Mouse (Mus musculus) gastrocnemius, postnatal 4 days (tissue): Measurements from ENCODE around the gene Gm17334. TPM values are rescaled to one million over a fixed set of nuclear protein-coding genes. Genes with fewer than 3 reads are reported as not detected.
"Not testable (repeated sequence)": the region's sequence is repeated elsewhere in the genome, so short reads cannot be mapped to it uniquely, and the experiment has no call there.

ENCODE experiments used
- DNase-seq, 2 experiments: peaks; one replicate each; pipeline ENCODE4 v3.0.0; 2021 to 2022; ENCODE audit warnings: low spot score in 2 of 2, mixed read lengths in 2 of 2
- total RNA-seq, 2 experiments: library from RNA; stranded (reverse); gene quantifications; 2 replicates each; pipeline ENCODE4 v1.2.3; 2021

Gm17334 gene
- total RNA-seq, 2 experiments from 2014 or later, result 0.31 to 0.32 TPM

DNA sequence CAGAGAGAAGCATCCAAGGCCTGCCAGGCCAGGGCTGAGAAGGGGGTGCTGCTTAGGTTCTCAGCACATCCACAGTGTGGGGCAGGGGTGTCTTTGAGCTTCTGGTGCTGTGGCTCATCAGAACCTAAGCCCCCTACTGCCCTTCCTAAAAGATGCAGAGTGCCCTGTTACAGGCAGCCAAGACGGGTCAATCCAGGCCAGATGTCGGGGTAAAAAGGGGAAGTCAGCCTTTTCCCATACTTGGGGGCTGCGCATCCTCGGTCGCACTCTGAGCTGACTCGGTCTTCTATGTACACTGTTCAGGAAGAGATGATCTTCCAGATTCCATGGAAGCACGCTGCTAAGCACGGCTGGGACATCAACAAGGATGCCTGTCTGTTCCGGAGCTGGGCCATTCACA lies 451 bp downstream of the Gm17334 start:
- DNase-seq, result peak in 1 of 2 experiments; percentile 11

DNA sequence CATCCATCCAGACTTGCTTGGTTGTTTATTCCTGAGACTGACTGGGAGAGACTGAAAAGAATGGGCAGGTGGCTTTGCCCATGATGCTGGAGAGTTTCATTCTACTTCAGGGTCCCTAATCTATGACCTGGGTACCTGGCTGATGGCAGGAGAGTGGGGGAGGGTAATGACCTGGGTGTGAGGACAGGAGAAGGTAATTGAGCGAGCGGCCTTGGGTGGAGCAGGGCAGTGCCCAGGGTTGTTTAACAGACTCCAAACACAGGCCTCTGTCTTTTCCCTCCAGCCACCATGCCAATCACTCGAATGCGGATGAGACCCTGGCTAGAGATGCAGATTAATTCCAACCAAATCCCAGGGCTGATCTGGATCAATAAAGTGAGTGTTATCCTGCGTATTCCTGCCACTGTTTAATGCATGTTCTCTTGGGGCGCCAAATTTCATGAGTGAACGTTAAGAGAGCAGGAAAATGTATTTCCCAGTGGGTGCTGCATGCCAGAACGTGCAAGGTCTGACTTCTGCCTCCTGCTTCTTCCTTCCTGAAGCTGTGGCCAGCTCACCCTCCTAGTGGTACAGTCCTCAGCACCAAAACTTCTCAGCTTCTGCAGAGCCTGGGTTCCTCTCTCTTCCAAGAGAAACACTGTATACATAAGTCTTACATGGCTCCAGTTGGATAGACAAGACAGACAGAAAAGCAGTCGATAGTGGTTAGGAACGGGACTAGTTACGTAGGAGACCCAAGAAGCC lies 1.8 kb downstream of the Gm17334 start:
- DNase-seq, result peak in 1 of 2 experiments; percentile 10

DNA sequence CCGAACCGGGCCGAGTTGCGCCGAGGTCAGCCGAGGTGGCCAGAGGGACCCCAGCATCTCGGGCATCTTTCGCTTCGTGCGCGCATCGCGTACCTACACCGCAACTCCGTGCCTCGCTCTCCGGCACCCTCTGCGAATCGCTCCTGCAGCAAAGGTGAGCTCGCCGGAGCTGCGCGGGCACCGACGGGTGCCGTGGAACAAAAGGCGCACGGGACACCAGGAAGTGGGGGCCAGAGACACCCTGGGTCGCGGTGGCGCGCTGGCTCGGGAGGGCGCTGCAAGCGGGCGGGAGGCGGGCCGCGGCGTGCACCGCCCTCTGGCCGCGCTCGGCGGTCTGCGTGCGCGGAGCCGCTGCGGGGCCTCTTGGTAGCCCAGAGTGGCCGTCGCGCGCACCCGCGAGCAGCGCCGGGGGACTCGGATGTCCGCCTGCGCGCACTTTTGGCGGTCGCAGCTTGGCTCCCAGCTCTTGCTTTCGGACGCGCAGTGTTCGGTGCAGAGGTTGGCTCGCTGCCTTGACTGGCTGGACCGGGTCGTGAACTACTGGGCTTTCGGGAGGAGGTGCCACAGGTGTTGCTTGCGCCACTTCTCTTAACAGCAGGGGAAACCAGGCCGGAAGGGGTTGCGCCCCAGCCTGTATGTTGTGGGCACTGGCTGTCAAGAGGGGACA lies 2.7 kb downstream of the Gm17334 start:
- DNase-seq, result peak; percentile 78 to 82

DNA sequence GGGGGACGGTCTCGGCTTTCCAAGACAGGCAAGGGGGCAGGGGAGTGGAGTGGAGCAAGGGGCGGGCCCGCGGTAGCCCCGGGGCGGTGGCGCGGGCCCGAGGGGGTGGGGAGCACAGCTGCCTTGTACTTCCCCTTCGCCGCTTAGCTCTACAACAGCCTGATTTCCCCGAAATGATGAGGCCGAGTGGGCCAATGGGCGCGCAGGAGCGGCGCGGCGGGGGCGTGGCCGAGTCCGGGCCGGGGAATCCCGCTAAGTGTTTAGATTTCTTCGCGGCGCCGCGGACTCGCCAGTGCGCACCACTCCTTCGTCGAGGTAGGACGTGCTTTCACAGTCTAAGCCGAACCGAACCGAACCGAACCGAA lies 3.2 kb downstream of the Gm17334 start, which contains the start of gene Irf1:
Gene Irf1, plus strand, starts transcription at position 255 of the 365 bp plus-strand sequence.
- peak; percentile 89 to 94 for DNase-seq

DNA sequence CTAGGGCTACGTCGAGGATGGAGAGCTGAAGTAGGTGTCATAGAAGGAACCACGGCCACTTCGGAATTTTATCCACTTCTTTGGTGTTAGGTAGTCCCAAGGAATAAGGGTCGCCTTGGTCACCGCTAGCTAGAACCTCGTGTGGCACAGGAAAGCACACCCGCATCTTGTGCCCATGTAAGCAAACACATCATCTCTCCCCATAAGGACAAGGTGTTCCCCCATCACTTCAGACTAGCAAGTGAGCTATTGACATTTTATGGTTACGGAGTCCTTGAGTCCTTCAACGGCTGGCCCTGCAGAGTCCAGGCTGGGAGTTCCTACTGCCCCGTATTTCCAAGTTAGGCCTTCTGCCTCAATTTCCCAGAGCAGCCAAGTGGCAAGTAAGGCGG lies 3.8 kb downstream of the Gm17334 start:
- no peak for DNase-seq

DNA sequence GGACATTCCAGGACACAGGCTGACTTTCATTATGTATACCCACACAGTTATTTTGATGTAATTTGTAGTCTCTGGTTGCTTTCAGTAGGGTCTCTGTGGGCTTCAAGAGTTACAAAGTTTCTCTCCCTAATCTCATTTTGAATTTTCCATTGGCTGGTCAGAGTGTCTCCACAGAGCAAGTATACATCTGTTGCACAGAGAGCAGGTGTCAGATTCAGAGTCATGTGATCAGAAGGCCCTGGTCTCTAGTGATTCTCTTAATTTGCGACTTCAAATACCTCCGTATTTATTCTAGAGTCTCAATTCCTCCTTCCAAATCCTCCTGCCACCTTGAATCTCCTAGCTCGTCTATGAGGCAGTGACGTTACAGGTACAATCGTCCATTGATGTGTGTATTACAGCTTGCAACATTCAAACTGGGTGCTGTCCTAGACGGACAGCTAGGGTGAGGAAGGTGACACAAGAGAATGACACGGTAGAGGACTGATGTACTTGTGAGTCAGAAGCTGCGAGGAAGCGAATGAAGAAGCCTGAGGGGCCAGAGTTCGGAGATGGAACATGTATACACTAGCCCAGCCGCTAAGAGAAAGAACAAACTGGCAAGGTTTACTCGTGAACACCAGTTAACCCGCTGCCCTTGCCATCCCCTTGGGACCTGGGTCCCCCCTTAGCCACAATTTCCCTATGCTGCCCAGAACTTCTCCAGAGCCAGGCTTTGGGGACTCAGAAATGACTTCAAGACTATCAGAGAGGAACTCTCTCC lies 4.4 kb downstream of the Gm17334 start:
- peak in 1 of 2 experiments; percentile 8 for DNase-seq

DNA sequence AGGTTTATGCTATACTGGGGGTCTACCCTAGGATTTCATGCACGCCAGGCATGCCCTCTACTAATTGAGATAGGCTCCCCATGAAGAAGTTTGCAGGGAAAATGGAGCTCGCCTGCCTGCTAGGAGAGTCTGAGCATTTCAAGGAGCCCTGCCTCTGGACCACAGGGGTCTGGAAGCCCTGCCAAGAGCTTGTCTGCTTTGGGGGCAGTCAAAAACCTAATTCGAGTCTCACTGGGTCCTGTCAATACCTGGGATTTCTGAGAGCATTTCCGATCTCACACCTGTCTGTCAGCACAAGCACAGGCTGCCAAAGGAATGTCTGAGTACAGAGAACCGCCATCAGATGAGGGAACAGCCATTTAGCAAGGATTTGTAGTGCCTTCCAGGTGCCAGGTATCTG lies 8.4 kb downstream of the Gm17334 start:
- DNase-seq, result no peak

DNA sequence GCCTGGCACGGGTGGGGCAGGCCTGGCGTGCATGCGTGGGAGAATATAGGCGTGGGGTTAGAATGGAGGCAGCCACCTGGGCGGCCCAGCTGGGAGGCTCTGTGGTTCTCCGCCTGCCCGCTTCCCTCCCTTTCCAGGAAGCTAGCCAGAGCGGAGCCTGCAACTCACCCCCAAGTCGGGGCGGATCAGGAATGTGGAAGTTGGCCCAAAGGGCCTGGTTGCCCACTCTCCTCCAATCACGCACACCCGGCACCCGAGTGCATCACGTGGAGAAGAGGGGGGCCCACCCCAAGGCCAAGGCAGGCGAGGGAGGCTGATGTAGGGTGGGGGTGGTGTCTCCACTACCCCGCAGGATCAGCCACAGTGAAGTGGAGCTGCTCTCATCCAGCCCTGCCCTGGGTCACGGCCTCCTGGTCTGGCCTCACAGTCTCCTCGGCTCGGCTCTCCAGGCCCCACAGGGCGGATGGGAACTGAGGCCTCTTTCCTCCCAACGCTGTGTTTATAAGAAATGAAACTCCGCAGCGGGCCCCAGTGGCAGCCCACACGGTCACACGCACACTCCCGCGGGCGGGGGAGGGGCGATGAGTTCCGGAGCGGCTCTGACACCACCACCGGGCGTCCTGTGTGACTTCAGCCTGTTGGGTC lies 9.4 kb downstream of the Gm17334 start:
- DNase-seq, result peak; percentile 85 to 93

DNA sequence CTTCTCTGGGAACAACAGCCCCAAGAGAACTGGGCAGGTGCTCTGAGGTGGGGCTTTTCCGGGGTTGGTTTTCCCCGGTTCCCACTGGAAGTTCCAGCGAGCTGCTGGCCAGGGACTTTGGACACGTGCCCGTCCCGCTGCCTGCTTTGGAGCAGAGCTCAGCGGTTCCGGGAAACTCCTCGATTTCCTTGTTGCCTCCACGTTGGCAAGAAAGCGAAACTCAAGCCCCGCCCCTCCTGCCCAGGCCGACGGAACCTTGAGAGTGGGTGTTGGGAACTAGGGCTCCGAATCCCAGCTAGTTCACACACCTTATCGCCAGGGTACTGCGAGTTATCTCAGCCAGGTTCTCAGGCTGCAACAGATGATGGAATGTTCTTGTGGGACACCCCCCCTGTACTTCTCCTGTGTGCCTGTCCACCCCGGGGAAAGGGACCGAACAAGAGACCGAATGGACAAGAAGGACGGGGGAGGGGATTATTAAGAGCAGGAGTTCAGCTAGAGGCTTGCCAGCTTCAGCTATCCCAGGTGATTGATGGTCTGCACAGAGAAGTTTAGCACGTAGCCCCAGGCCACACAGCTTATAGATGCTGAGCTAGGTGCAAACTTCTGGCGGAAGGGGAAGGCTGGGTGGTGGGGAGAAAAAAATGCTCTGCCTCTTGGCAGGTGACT lies 10.0 kb downstream of the Gm17334 start:
- DNase-seq, result peak; percentile 70 to 84

DNA sequence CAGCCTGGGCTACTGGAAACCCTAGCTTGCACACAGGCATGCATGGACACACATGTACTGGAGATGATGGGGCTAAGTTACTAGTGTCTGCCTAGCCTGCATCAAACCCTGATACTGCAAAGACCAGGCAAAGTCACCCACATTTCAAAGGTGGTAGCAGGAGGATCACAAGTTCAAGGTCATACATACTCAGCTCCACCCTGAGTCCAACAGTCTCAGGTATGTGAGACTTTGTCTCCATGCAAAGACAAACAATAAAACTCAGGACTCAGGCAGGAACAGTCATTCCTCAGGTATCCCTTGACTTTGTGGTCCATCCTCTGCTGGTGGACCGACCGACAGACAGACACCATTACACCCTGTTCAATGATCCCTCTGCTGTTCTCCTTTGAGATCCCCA lies 10.6 kb downstream of the Gm17334 start:
- no peak for DNase-seq

DNA sequence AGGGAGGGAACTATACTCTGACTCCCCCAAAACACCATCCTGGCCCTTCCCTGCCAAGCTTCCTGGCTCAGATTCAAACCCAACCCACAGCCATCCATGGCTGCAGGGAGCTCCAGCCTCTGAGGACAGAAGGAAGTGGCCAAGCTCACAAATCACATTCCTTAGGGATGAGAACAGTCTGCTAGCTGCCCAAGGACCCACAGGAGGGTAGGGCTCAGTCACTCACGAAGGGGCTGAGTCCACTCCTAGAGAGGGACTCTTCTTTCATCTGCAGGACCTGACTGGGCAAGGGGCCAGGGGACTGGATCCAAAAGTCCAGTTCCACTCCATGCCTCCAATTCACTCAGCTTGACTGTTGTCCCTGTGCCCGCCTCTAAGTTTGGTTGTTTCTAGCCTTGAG lies 11.2 kb downstream of the Gm17334 start:
- DNase-seq, result peak; percentile 53 to 71

DNA sequence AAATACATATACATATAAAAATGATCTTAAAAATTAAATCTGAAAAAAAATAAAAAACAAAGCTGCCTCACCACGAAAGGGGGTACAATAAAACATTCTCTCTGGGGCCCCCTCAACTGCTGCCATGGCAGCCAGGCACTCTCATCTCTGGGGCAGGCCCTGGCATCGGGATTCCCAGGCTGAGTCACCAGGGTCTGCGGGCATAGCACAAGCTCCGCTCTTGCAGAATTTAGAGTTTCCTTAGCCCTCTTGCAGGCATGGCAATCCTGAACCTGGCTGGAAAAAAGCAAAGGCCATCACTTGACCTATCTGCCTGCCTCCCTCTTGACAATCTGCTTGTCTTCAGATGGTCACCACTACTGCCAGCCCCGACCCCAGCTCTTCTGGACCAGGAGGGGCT lies 11.7 kb downstream of the Gm17334 start:
- DNase-seq, result no peak

DNA sequence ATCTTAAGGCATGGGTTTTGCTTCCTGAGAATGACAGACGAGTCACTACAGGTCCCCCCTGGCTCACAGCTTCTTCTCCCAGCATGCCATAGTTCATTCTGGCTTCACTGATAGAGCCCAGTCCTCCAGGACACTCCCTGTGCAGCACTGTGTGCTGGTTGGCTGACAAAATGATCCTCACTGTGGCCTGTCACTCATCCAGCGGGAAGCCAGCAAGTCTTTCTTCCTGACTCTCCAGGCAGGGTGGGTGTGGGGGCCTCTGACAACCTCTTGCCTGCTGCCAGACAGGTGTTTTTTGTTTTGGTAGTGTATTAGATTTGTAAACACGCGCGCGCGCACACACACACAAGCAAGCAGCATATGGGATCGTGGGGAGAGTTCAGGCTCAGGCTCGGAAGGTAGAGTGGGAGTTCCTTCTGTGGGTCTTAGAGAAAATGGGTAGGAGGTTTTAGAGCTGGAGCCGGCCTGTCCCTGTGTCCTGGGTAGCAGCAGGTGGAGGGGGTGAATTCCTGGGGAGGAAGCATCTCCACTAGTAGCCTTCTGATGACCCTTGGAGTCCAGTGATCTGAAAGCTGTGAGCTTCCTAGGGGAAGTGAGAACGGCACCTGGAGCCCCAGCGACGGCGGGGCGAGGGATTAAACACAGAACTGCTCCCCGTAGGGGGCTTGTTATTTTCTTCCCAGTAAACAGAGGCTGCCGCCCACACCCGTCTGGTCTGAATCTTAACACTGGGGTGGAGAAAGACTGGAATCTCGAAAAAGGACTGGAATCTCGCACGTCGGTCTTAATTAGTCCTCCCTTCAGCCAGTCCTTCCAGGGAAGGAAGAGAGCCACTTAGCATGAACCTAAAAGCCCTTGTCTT lies 13.2 kb downstream of the Gm17334 start:
- DNase-seq, result no peak

DNA sequence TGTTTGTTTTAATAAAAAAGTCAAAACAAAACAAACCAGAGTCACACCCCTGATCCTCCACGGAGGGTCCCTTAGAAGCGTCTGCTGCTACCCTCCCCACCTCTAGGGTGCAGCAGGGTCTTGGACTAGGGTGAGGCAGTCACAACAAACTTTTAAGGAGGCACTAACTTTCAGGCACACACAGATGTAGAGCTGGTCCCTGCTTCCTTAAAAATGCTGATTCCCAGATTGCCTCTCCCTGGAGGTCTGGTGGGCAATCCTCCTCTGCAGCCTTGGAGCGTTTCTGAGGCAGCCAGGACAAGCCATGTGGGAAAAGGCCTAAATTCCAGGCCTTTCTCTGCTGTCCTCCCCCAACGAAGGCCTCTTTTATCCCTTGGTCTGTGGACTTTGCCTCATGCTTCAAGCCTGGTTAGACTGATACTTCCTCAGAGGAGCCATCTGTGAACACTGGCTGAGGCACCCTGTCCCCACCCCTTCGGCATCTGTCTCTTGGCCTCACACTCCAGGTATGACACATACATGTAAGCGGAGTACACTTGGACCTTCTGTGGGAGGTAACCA lies 14.1 kb downstream of the Gm17334 start:
- peak in 1 of 2 experiments; percentile 32 for DNase-seq

DNA sequence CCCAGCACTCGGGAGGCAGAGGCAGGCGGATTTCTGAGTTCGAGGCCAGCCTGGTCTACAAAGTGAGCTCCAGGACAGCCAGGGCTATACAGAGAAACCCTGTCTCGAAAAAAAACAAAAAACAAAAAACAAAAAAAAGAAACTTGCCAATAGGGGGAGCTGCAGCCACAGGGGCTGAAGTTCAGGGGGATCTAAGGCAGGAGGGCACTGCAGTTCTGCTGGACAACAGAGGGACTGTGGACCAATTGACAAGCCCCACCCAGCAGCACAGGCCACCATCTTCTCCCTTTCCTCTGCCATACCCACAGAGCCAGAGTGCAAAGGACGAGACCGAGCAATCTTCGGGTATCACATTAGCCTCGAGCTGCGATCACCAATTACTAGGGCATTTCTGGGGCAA lies 15.0 kb downstream of the Gm17334 start:
- not testable (repeated sequence) for DNase-seq

DNA sequence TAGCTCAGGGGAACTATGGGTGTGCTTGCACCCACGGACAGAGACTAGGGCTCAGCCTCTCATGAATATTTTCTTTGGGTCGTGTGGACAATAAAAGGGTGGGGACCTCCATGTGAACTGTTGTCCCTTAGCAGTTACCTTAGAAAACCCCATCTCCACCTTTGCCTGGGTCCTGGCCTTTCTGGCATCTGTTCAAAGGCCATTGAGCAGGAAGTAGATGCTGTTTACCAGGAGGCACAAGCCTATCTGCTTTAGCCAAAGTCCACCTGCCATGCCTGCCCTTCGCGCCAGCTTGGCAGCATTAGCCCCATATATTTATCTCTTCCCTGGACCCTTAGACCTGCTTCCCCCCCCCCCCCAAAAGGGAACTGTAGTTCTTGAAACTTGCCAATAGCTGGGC lies 15.4 kb downstream of the Gm17334 start:
- DNase-seq, result no peak

DNA sequence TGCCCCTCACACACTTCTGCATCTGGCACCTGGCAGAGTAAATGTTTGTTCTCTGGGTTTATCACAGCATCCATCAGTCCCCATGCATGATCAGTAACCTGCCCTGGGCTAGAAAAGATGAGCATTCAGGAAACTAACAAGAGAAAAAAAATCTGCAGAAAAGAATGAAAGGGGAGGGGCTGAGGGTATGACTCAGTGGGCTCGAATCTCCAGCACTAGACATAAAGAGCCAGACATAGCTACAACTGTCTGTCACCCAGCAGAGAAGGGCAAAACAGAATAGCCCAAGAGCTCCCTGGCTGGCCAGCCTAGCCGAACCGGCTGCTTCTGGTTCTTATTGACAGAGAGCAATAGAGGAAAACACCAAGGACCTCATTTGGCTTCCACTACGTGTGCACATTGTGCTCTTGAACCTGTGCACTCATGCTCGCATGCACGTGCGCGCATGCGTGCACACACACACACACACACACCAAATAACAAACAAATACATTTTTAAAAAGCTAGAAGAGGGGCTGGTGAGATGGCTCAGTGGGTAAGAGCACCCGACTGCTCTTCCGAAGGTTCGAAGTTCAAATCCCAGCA lies 17.9 kb downstream of the Gm17334 start:
- no peak for DNase-seq

DNA sequence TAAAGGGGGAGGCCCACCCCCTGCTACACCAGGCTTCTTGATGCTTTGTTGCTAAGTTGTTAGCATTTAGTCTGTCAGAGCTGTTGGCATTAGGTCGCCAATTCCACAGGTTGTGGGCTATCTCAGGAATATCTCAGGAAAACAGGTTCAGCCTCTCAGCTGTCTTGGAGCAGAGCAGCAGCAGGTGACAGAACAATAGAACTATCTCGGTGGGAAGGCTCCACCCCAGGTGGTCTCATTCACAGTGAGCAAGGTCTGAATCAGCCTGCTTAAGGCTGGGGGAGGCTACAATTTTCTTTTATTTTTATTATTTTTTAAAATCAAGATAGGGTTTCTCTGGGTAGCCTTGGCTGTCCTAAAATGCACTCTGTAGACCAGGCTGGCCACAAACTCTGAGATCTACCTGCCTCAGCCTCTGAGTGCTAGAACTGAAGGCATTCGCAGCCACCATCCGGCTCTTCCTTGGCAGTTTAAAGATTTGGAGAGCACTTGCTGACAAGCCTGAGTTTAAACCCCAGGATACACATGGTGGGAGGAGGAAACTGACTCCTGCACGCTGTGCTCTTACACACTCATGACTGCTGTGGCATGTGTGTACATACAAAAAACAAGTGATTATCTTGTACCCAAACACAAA lies 23.2 kb downstream of the Gm17334 start:
- DNase-seq, result no peak

DNA sequence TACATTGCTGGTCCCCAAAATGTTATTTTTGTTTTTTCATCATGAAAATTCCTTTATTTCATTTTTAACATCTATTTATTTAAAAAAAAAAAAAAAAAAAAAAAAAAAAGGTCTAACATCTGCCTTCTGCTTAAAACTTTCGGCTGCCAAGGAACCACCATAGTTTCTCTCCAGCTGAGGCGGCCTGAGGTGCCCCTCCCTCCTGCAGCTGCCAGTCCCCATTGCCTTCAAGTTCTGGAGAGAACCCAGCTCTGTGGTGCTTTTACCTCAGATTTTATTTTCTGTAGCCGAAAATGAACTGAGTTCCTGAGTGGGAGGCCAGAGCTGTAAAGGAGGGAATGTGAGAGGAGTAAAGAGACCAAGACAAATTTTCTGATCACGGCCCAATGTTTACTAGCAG lies 23.7 kb downstream of the Gm17334 start:
- DNase-seq, result no peak
